Mouse (Mus musculus): ENCODE results near the gene C2cd4a.
A peak's percentile ranks its signal among the peaks of the same experiment; 100 is the strongest.

Gene C2cd4a

GRCm38 (mm10) chr9:67831359-67832045 lies 628 bp downstream of the C2cd4a start:
- no peak for DNase-seq

GRCm38 (mm10) chr9:67830411-67831358 lies 1.4 kb downstream of the C2cd4a start:
- peak; percentile 73 for DNase-seq

- peak; percentile 22 for DNase-seq
These were observed 3.9 kb downstream of the C2cd4a start for GRCm38 (mm10) chr9:67828182-67828581.

GRCm38 (mm10) chr9:67825527-67825926 lies 6.6 kb downstream of the C2cd4a start:
- DNase-seq = no peak

- DNase-seq = no peak
These were observed 9.0 kb downstream of the C2cd4a start for GRCm38 (mm10) chr9:67823131-67823530.

- DNase-seq = no peak
These were observed 13.5 kb downstream of the C2cd4a start for GRCm38 (mm10) chr9:67818668-67818950.

GRCm38 (mm10) chr9:67817898-67818667 lies 14.0 kb downstream of the C2cd4a start:
- DNase-seq = no peak

GRCm38 (mm10) chr9:67816172-67816928 lies 15.8 kb downstream of the C2cd4a start:
- no peak for DNase-seq

GRCm38 (mm10) chr9:67813665-67814337 lies 18.3 kb downstream of the C2cd4a start:
- DNase-seq = no peak

GRCm38 (mm10) chr9:67813171-67813570 lies 19.0 kb downstream of the C2cd4a start:
- DNase-seq = no peak

GRCm38 (mm10) chr9:67811116-67811515 lies 21.0 kb downstream of the C2cd4a start:
- no peak for DNase-seq

- no peak for DNase-seq
These were observed 21.6 kb downstream of the C2cd4a start for GRCm38 (mm10) chr9:67810527-67810926.

GRCm38 (mm10) chr9:67807000-67807399 lies 25.1 kb downstream of the C2cd4a start:
- no peak for DNase-seq

- DNase-seq = no peak
These were observed 29.9 kb downstream of the C2cd4a start for GRCm38 (mm10) chr9:67802241-67802640.

- no peak for DNase-seq
These were observed 32.9 kb downstream of the C2cd4a start for GRCm38 (mm10) chr9:67799078-67799819.

GRCm38 (mm10) chr9:67795205-67795675 lies 36.9 kb downstream of the C2cd4a start:
- peak; percentile 44 for DNase-seq

- DNase-seq = no peak
These were observed 37.5 kb downstream of the C2cd4a start for GRCm38 (mm10) chr9:67794668-67795067.

GRCm38 (mm10) chr9:67794216-67794615 lies 37.9 kb downstream of the C2cd4a start:
- DNase-seq = no peak

- DNase-seq = no peak
These were observed 38.6 kb downstream of the C2cd4a start for GRCm38 (mm10) chr9:67793501-67793900.

- DNase-seq = no peak
These were observed 39.7 kb downstream of the C2cd4a start for GRCm38 (mm10) chr9:67792405-67792804.

GRCm38 (mm10) chr9:67787671-67788070 lies 44.5 kb downstream of the C2cd4a start:
- no peak for DNase-seq
